Mouse (Mus musculus) hindbrain, embryonic 13.5 days (tissue): Measurements from ENCODE around the gene Chek1. TPM values are rescaled to one million over a fixed set of nuclear protein-coding genes. Genes with fewer than 3 reads are reported as not detected.

Experiments used
- ATAC-seq: fragments of 200-750 bp; cut with Nextera tagmentation; 2 replicates; pipeline ENCODE4 v1.8.0; 2017; ENCODE audit warnings: moderate TSS enrichment; ENCODE audit not compliant: low FRiP score
- H3K27ac ChIP-seq: fragments of 300-500 bp; sonication (generic); 2 replicates; pipeline ENCODE4 v1.5.1; 2015; ENCODE audit warnings: inconsistent platforms, mild to moderate bottlenecking, moderate library complexity
- H3K27me3 ChIP-seq: fragments of 300-500 bp; sonication (generic); 2 replicates; pipeline ENCODE4 v1.6.1; 2015; ENCODE audit warnings: mild to moderate bottlenecking, inconsistent platforms
- H3K36me3 ChIP-seq: fragments of 300-500 bp; sonication (generic); 2 replicates; pipeline ENCODE4 v1.6.1; 2015; ENCODE audit warnings: mild to moderate bottlenecking, inconsistent platforms
- H3K4me1 ChIP-seq: fragments of 300-500 bp; sonication (generic); replicated peaks from 2 replicates; pipeline ENCODE4 v1.6.1; 2015; ENCODE audit warnings: inconsistent platforms
- H3K4me2 ChIP-seq: fragments of 300-500 bp; sonication (generic); 2 replicates; pipeline ENCODE4 v1.6.1; 2015; ENCODE audit warnings: inconsistent platforms, mild to moderate bottlenecking, moderate library complexity
- H3K4me3 ChIP-seq: fragments of 300-500 bp; sonication (generic); 2 replicates; pipeline ENCODE4 v1.5.1; 2015; ENCODE audit warnings: mild to moderate bottlenecking, inconsistent platforms
- H3K9ac ChIP-seq: fragments of 300-500 bp; sonication (generic); 2 replicates; pipeline ENCODE4 v1.6.1; 2015; ENCODE audit warnings: mild to moderate bottlenecking, inconsistent platforms
- H3K9me3 ChIP-seq: fragments of 300-500 bp; sonication (generic); 2 replicates; pipeline ENCODE4 v1.6.1; 2016; ENCODE audit warnings: inconsistent platforms
- WGBS: fragments of 180-500 bp; shearing (Covaris S2); methylation state at CpG from one replicate; pipeline ENCODE4 v1.1.7; 2015; 5-methylcytosine and 5-hydroxymethylcytosine counted together
- polyA plus RNA-seq: library from polyadenylated mRNA; unstranded; fragments of >200 nt; fragmentation: Nextera tagmentation; extraction: Ambion mirVana; gene quantifications from 2 replicates; pipeline ENCODE4 v1.2.1, GENCODE M21; 2015

Chek1 gene
- 10.0 and 11.3 TPM in 2 replicates for polyA plus RNA-seq

GRCm38 (mm10) chr9:36727034-36727755 lies at the start of gene Chek1:
Chek1 (minus strand) TSS chr9:36727065.
- H3K4me3 ChIP-seq = peak within 1 kb of the TSS; percentile 64
- H3K36me3 ChIP-seq = peaks cover 11% of the 10 kb centered on the region
- H3K4me2 ChIP-seq = peak within 1 kb of the TSS; percentile 98
- no peaks in the 10 kb centered on the region for H3K27me3 ChIP-seq
- H3K9ac ChIP-seq = peak within 1 kb of the TSS; percentile 79
- H3K4me1 ChIP-seq = peaks cover 13% of the 10 kb centered on the region
- no peak for ATAC-seq
- peak within 1 kb of the TSS; percentile 86 for H3K27ac ChIP-seq
- H3K9me3 ChIP-seq = no peaks in the 10 kb centered on the region
- WGBS = 13% methylated on average over 12 of the region's 12 CpGs

- Histone ChIP-seq H3K9ac (no peak overlapping the region), H3K4me2 (peak overlapping the region; percentile 81), H3K27ac (no peak overlapping the region), H3K4me1 (peaks cover 23% of the 10 kb centered on the region), H3K9me3 (no peaks in the 10 kb centered on the region), H3K27me3 (no peaks in the 10 kb centered on the region), H3K36me3 (peaks cover 7% of the 10 kb centered on the region), H3K4me3 (peak overlapping the region; percentile 98; the same call in 1 of the 2 replicates)
- 87% methylated on average over 1 of the region's 1 CpGs for WGBS
- ATAC-seq = no peak
Measured at GRCm38 (mm10) chr9:36769048-36769413, 42.2 kb upstream of the Chek1 start.

DNA sequence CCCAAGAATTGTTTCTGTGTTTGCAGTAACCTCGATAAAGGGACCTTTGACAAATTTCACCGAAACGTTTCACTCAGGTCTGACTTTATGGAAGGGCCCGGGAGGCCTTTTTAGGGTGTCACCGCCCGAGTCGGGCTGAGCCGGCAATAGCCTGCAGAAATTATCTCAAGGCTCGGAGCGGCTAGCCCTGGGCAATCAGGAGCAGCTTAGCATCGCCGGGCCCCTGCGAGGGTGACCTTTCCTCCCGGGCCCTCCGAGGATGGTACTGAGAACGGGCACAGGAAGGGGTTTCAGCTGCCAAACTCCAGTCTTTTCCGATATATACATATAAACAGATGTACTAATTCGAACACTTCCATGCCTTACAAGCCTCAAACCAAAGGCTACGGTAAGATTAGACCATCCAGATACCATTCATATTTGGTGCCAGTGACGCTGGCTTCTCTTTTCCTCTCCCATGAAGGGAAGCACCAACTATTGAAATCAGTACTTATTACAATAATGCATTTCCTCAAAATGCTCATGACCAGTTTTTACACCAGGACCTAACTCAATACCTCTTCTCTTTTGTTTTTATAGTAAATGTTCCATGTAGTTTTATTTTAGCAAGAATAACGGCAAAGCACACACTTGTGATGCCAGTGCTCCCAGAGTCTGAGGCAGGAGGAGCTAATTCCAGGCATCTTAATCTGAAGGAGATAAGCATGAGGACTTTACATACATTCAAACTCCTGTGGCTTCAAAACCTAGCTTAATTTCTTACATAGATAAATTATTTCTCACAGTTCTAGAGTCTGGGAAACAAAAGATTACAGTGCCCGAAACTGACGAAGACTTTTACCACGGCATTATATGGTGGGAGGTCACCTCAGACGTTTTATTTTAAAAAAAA lies 41.5 kb upstream of the Chek1 start:
- no peaks in the 10 kb centered on the region for H3K27me3 ChIP-seq
- H3K4me2 ChIP-seq = peak overlapping the region; percentile 81
- peak overlapping the region; percentile 84 for H3K9ac ChIP-seq
- ATAC-seq = peak; percentile 5
- peak overlapping the region; percentile 98 for H3K4me3 ChIP-seq
- H3K9me3 ChIP-seq = no peaks in the 10 kb centered on the region
- peaks cover 23% of the 10 kb centered on the region for H3K4me1 ChIP-seq
- 15% methylated on average over 25 of the region's 25 CpGs for WGBS
- peak overlapping the region; percentile 91 for H3K27ac ChIP-seq
- H3K36me3 ChIP-seq = peaks cover 11% of the 10 kb centered on the region

- peak; percentile 100 for ATAC-seq
- peaks cover 18% of the 10 kb centered on the region for H3K36me3 ChIP-seq
- H3K4me2 ChIP-seq = peak within 1 kb of the TSS; percentile 92
- peaks cover 23% of the 10 kb centered on the region for H3K4me1 ChIP-seq
- H3K27me3 ChIP-seq = no peaks in the 10 kb centered on the region
- peak within 1 kb of the TSS; percentile 98 for H3K4me3 ChIP-seq
- no peaks in the 10 kb centered on the region for H3K9me3 ChIP-seq
- peak within 1 kb of the TSS; percentile 89 for H3K9ac ChIP-seq
- under 1% methylated on average over 60 of the region's 60 CpGs for WGBS
- peak within 1 kb of the TSS; percentile 91 for H3K27ac ChIP-seq
Measured at GRCm38 (mm10) chr9:36767203-36768143, 40.6 kb upstream of the Chek1 start, which contains the start of gene Stt3a. Stt3a (minus strand) TSS chr9:36767679.

- Histone ChIP-seq H3K9me3 (no peaks in the 10 kb centered on the region), H3K27me3 (no peaks in the 10 kb centered on the region), H3K36me3 (peaks cover 34% of the 10 kb centered on the region), H3K4me2 (no peak overlapping the region), H3K9ac (no peak overlapping the region), H3K4me3 (no peak overlapping the region), H3K27ac (no peak overlapping the region), H3K4me1 (peaks cover 23% of the 10 kb centered on the region)
- ATAC-seq = no peak
- WGBS = 89% methylated on average over 1 of the region's 1 CpGs
Measured at GRCm38 (mm10) chr9:36764378-36764777, 37.5 kb upstream of the Chek1 start.

GRCm38 (mm10) chr9:36726131-36727033 lies 483 bp downstream of the Chek1 start:
- peak; percentile 96 for ATAC-seq
- Histone ChIP-seq H3K36me3 (peaks cover 13% of the 10 kb centered on the region), H3K4me2 (peak overlapping the region; percentile 98), H3K9ac (peak overlapping the region; percentile 79), H3K27ac (peak overlapping the region; percentile 86), H3K4me1 (peaks cover 13% of the 10 kb centered on the region), H3K27me3 (no peaks in the 10 kb centered on the region), H3K4me3 (peak overlapping the region; percentile 64), H3K9me3 (no peaks in the 10 kb centered on the region)
- under 1% methylated on average over 53 of the region's 53 CpGs for WGBS

DNA sequence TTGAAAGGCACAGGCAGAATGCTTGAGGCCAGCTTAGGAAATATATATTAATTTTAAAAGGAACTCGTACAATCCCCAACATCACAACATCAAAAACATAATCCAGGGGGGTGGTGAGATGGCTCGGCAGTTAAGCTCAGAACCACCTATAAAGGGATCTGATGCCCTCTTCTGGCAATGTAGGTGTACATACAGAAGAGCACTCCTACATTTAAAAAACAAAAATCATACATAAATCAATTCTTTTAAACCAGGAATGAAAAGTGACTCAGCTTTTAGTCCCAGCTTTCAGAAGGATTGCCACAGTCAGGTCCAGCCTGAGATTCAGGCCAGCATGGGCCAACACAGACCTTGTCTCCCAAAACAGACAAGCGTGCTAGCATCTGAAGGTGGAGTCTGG lies 10.2 kb downstream of the Chek1 start:
- no peaks in the 10 kb centered on the region for H3K27me3 ChIP-seq
- H3K4me2 ChIP-seq = no peak overlapping the region
- H3K4me1 ChIP-seq = no peaks in the 10 kb centered on the region
- H3K36me3 ChIP-seq = peaks cover 11% of the 10 kb centered on the region
- 82% methylated on average over 3 of the region's 3 CpGs for WGBS
- H3K9me3 ChIP-seq = no peaks in the 10 kb centered on the region
- H3K9ac ChIP-seq = no peak overlapping the region
- no peak overlapping the region for H3K27ac ChIP-seq
- ATAC-seq = no peak
- H3K4me3 ChIP-seq = no peak overlapping the region

DNA sequence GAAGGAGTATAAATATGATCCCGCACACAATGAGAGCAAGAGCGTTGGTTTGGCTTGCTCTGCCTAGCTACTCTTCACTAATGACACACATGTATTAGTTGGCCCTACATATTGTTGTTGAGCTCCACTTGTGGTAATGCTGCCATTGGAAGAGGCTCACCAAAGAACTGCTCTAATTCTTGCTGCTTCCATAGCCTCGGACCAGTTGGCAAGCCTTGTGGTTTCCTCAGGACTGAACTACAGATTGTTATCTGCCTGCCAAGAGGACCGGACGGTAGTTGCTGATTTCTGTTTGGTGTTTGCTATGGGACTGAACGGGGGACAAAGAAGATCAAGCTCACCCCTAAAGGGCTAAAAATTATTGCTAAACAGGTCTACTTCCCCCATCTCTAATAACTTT lies 19.6 kb downstream of the Chek1 start:
- peaks cover 6% of the 10 kb centered on the region; the same call in 1 of the 2 replicates for H3K36me3 ChIP-seq
- H3K27ac ChIP-seq = no peak overlapping the region
- H3K9ac ChIP-seq = no peak overlapping the region
- H3K4me2 ChIP-seq = no peak overlapping the region
- ATAC-seq = no peak
- no peak overlapping the region for H3K4me3 ChIP-seq
- H3K4me1 ChIP-seq = no peaks in the 10 kb centered on the region
- H3K9me3 ChIP-seq = no peaks in the 10 kb centered on the region
- H3K27me3 ChIP-seq = no peaks in the 10 kb centered on the region
- 94% methylated on average over 6 of the region's 6 CpGs for WGBS

DNA sequence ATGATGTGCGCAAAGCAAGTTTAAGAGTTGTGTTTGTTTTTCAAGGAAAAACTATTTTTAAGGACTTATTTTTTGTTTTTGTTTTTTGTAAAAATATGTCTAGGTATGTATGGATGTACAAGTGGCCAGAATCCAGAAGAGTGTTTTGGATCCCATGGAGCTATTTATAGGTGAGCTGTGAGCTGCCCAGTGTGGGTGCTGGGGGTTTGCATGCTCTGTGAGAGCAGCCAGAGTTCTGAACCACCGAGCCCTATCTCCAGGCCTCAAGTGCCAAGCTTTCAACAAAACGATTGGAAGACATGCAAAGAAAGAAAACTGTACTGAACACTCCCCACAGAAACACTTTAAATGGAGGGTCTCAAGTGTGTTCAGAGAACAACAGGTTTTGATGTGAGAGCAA lies 20.9 kb downstream of the Chek1 start:
- WGBS = 90% methylated on average over 3 of the region's 3 CpGs
- no peaks in the 10 kb centered on the region for H3K27me3 ChIP-seq
- no peak overlapping the region for H3K27ac ChIP-seq
- no peaks in the 10 kb centered on the region for H3K9me3 ChIP-seq
- no peaks in the 10 kb centered on the region for H3K4me1 ChIP-seq
- H3K9ac ChIP-seq = no peak overlapping the region
- no peak for ATAC-seq
- H3K36me3 ChIP-seq = peaks cover 6% of the 10 kb centered on the region; the same call in 1 of the 2 replicates
- H3K4me3 ChIP-seq = no peak overlapping the region
- no peak overlapping the region for H3K4me2 ChIP-seq

GRCm38 (mm10) chr9:36694276-36694675 lies 32.6 kb downstream of the Chek1 start:
- Histone ChIP-seq H3K9me3 (no peaks in the 10 kb centered on the region), H3K27ac (no peak overlapping the region), H3K4me2 (no peak overlapping the region), H3K27me3 (no peaks in the 10 kb centered on the region), H3K4me1 (no peaks in the 10 kb centered on the region), H3K9ac (no peak overlapping the region), H3K4me3 (no peak overlapping the region), H3K36me3 (no peaks in the 10 kb centered on the region)
- ATAC-seq = no peak
- WGBS = 93% methylated on average over 10 of the region's 10 CpGs

DNA sequence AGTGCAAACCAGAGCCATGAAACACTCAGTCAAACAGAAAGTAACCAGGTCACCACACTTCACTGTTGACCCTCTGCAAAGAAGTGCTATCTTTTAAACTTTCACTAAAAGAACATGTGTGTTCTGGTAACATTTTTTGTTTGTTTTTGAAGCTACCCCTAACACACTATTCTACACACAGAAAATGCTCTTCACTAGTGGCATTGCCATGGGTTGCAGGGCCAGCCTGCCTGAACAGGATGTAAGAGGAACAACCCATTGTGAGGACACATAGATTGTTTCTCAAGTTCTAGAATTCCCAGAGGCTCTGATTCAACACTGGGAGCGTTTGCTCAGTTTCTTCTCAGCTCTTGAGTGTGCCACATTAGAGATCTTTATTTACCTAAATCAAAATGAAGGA lies 33.9 kb downstream of the Chek1 start, which contains the start of gene Acrv1:
Gene Acrv1, plus strand, starts transcription at position 301 of the 400 bp plus-strand sequence.
- ATAC-seq = no peak
- no peaks in the 10 kb centered on the region for H3K36me3 ChIP-seq
- no peaks in the 10 kb centered on the region for H3K4me1 ChIP-seq
- H3K9ac ChIP-seq = no peak within 1 kb of the TSS
- H3K9me3 ChIP-seq = no peaks in the 10 kb centered on the region
- WGBS = 59% methylated on average over 1 of the region's 1 CpGs
- no peak within 1 kb of the TSS for H3K4me3 ChIP-seq
- H3K4me2 ChIP-seq = no peak within 1 kb of the TSS
- H3K27ac ChIP-seq = no peak within 1 kb of the TSS
- H3K27me3 ChIP-seq = no peaks in the 10 kb centered on the region
